Mouse (Mus musculus): ENCODE results near the gene Apol7a.

GRCm38 (mm10) chr15:77379921-77380320, 19.0 kb downstream of the Apol7a start:
- TF ChIP-seq CTCF (IDR thresholded peaks at IDR 0.05; ENCODE audit: insufficient read depth, low read length), result no peak
- TF ChIP-seq POLR2A (IDR thresholded peaks at IDR 0.05; ENCODE audit: borderline replicate concordance, extremely low read depth, low read depth, low read length), result no peak

Data from lung, adult 2 months (tissue).